Mouse (Mus musculus) kidney, postnatal 14 days (tissue): ENCODE results near the gene St6galnac1.
"Not testable (repeated sequence)": the region's sequence is repeated elsewhere in the genome, so short reads cannot be mapped to it uniquely, and the experiment has no call there.

Experiments used
- DNase-seq: peaks from one replicate; pipeline ENCODE4 v3.0.0; 2022; ENCODE audit warnings: mixed read lengths

Gene St6galnac1

DNA sequence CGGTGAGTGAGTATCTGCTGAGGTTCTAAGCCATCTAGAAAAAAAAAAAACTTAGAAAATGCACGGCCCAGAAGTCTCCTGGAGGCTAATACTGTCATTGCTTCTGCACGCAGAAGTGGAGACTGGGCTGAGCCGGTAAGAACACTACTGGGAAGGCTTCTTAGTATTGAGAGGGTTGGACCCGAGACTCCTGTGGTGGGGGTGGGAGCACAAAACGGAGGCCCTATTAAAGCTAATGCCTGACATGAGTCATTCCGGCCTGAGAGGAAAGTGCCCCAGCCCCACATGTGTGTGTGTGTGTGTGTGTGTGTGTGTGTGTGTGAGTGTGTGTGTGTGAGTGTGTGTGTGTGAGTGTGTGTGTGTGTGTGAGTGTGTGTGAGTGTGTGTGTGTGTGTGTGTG, 31.8 kb upstream of the St6galnac1 start:
- DNase-seq, result no peak

DNA sequence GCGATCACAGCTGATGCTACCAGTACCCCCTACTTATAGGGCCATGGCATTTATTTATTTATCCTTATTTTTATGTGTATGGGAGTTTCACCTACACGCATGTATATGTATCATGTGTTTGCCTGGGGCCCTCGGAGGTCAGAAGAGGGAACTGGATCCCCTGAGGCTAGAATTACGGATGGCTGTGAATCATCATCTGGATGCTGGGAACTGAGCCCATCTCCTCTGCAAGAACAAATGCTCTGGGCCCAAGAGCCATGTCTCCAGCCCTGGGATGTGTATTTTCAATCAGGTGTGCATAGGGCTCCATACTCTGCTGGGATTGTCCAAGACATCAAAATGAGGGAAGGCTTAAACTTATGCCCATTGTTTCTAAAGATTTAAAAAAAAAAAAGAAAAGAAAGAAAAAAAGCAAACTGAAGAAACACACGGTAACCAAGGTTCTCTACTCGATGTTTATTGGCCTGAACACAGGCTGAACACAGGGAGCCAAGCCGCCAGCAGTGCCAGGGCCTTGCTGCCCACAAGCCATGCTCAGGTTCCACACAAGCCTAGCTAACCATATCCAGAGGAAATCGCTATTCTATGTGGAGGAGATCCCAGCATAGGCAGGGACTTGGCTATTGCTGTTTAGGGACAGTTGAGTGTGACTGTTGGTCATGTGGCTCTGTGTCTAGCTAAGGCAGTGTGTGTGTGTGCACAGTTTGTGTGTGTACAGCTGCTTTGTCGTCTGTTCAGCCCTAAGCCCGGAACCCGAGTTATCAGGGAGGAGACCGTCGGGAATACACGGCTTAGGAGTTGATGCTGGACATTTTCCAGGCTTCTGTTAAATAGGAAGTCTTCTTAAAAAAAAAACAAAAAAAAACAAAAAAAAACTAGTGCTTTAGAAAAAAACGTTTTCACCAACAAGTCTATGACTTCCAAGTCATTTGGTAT, 31.1 kb upstream of the St6galnac1 start:
- no peak for DNase-seq

DNA sequence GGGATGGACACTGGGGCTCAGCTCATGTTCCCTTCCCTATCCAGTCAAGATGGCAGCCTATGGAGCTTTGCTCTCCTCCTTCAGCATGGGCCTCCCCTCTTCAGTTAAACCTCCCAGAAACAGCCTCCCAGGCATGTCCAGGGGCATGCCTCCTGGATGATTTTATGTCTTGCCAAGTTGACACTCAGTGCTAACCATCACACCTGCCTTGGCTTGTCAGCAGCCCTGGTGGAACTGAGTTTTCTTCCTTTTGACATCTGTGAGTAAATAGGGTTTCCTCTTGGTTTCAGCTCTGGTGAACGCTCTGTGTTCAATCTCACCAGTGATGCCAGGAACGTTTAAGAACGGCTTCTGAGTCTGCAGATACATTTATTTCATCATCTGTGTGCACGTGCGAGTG, 27.4 kb upstream of the St6galnac1 start:
- DNase-seq, result no peak

DNA sequence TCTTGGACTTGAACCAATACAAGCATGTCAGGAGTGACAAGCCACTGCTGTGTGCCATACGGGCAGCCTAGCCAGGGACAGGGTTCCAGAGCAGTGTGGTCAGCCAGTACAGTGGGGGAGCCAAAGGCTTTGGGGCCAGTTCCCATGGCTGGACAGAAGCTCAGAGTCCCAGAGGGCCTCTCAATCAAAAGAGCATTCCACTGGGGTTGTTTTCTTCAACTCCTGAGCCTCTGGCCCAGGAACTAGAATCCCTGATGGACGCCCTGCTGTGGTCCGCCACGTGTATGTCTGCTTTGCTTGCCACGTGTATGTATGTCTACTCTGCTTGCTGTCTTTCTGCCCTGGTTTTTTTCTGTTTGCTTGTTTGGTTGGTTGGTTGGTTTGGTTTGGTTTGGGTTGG, 25.8 kb upstream of the St6galnac1 start:
- DNase-seq, result no peak

DNA sequence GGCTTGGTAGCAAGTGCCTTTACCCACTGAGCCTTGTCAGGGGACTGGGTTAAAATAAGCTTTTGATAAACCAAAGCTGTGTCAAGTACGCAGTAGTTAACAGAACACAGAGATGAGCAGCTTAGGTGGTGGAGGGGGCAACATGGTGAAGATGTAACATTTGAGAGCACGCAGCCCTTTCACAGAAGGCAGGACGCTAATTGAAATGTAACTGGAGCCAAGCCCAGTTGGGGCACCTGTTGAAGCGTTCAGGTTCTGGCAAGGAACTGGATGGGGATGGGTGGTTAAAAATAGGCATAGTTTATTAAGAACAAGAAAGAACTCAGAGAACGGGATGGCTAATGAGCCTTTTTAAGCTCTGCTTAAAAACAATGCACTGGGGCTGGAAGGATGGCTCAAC, 24.1 kb upstream of the St6galnac1 start:
- DNase-seq, result no peak

DNA sequence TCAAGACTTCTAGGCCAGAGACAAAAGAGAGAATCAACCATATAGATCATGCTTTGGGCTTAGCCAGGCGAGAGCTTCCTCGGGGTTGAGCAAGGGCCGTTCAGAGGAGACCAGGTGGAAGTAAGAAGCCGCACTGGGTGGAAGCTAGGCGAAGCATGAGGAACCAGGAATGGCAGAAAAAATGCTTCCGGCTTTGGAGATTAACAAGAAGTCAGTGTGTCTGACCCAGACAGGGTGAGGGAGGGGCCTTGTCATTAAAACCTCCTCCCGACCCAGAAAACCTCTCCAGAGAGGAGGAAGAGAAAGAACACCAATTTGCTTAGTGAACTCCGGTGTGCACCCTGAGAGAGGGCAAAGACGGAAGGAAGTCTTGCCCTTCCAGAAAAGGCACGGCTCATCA, 8.9 kb upstream of the St6galnac1 start:
- no peak for DNase-seq

DNA sequence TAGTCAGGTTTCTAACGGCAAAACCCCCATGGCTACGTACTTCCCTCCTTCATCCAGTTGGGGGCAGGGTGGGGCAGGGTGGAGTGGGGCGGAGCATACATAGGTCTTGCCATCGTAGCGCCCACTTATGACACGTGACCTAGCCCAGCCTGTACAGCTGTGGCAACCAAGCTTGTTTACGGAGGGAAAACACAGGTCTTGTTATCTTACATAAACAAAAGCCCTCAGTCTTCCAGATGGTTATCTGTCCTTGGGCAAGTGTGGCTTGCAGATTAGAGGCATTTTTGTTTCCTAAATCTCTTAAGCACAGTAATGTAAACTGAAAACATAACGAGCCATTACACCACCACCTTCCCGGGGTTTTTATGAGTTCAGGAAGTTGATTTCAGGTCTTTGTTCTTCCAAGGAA, 7.4 kb upstream of the St6galnac1 start:
- DNase-seq, result no peak

DNA sequence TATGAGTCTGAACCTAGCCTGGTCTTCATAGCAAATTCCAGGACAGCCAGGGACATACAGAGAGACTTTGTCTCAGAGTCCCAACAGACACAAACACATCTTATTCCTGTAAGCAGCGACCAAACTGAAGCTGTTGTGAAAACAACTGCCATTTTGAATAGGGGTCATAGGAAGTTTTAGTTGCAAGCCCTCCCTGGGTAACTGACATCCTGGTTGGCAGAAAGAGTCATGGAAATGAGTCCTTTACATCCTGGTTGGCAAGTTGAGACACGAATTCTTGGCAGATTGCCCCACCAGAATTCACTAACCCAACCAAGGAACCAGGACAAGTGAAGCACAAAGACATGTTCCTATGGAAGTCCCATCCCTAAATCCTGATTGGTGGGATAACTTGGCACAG, 2.1 kb downstream of the St6galnac1 start:
- DNase-seq, result no peak

DNA sequence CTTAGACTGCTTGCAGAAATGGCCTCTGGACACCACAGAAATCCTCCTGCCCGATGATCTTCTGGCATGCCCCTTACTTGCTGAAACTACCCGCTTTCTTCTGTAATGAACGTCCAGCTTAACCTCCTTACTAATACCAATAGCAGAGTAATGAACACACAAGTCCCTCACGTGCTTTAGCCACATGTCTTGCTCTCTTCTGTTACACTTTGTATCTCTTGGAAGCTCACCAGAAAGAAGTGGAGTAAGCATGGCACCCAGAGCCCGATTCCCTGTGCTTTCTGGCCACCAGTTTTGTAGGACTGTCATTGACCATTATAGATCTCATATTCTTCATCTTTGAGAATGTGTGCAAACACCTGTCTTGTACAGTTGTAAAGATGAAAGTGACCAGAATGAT, 5.4 kb downstream of the St6galnac1 start:
- DNase-seq, result no peak

DNA sequence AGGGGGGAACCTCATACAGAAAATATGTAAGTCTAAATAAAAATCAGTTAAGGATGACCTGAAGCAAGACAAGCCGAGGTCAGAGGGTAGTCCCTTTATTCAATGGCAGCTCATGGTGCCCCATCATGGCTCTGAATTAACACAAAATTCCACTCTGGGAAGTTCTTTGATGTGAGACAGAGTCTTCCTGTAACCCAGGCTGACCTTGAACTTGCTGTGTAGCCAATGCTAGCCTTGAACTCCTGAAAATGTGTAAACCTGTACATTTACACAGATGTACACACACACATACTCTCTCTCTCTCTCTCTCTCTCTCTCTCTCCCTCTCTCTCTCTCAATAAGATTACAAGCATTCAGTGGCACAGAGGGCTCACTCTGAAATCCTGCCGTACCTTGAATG, 10.4 kb downstream of the St6galnac1 start:
- DNase-seq, result no peak

DNA sequence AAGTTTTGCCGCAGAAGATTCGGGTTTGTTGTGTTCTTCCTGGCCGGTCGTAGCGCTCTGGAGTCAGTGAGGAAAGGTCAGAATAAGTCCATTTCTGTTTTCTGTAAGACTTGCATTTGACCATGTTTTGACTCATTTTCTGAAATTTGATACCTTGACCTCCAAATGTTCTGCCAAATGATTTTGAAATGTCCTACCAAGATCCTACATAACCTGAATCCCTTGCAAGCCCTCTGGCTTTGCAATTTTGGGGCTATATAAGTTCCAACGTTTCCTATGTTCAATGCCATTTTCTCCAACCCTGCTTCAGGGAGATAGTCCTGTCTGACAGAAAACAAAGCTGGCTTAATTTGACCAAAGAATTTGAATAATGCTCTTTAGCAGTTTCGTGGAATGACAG, 11.0 kb downstream of the St6galnac1 start:
- DNase-seq, result no peak

DNA sequence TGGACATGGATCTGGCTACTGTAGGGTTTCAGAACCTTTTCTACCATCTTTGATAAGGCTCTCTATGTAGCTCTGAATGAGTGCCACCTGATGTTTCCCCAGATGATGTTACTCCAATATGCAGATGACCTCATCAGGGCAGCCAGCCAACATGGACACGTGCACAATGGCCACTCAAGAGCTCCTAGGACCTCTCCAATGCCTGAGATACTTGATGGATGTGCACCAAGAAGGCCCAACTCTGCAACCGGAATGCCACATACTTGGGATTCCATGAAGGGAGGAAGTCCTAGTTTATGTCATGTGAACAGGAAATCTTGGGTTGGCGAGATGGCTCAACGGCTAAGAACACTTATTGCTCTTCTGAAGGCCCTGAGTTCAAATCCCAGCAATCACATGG, 20.1 kb downstream of the St6galnac1 start:
- DNase-seq, result no peak

DNA sequence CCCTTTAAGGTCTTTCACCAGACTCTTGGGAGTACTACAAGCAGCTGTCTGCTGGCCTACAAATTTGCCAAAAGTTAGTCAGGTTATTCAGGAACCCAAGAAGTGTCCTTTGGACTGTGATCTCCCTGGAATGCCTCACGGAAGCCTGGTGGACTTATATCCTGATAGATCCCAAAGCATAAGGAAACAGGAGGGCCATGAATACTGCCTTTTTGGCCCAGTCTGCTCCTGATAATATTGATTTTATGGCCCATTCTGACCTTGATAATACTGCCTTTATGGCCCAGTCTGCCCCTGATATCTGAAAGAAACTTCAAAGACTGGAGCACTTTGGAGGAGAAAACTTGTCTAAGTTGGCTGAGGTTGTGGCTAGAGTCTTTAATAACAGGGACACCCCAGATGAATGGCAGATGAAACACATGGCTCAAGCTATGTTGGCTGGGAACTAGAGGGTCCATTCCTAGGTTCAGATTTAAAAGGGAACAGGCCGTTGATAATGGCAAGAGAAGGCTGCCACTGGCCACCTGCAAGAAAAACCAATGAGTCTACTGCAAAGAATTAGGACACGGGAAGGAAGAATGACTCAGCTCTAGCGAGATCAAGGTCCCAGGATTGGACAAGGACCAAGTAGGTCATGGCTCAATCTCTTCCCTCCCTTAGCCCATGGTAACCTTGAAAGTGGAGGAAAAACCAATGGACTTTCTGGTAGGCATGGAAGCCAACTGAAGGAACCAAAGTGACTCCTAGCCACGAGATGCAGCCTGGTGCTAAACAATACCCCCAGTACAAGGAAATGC, 21.4 kb downstream of the St6galnac1 start:
- DNase-seq, result no peak

DNA sequence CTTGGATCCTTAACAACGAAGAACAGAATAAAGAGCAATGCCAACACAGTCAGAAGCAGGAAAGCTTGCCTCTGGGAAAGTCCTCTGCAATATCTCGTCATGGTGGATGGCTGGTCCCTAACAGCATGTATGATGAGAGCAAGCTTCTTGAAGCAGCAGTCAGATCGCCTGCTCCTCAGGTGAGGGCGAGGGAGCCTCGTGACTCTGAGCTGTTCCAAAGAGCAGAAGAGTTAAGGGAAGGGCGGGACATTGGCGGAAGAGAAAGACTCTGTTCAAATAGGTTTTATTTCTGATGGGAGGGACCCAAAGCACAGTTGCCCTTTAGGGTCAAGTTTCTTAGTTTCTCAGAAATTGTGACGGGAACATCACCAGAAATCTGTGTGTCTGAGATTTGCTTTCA, 25.6 kb downstream of the St6galnac1 start:
- no peak for DNase-seq

DNA sequence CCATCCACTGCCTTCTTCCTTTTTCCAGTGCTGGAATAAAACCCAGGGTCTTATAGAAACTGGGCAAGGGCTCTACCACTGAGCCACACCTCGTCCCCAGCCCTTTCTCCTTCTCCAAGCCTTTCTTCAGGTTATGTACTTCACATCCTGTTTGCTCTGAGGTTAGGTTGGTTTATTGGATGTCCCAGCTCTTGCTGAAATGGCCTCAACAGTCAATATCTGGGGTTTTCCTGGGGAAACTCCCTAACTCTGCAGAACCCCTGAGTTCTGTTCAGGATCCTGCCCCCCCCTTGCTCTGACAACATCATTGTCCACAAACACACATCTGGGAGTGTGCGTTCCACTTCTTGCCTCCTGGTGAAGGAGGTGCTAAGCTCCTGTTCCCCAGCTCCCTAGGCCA, 26.6 kb downstream of the St6galnac1 start:
- DNase-seq, result not testable (repeated sequence)

DNA sequence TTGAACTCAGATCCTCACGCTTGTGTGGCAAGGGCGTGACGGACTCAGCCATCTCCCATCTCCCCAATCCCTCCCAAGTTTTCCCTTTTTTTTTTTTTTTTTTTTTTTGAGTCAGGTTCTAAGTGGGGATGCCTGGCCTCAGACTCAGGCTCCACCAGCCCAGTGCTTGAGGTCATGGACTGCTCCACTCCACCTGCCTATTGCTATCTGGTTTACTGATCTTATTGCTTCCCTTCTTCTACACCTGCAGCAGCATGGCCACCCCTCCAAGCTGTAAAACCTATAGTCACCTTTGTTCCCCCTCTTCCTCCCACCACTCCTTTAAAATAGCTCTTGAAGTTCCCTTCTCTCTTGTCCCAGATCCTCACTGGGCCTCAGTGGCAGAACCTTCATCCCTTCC, 28.5 kb downstream of the St6galnac1 start:
- DNase-seq, result not testable (repeated sequence)

DNA sequence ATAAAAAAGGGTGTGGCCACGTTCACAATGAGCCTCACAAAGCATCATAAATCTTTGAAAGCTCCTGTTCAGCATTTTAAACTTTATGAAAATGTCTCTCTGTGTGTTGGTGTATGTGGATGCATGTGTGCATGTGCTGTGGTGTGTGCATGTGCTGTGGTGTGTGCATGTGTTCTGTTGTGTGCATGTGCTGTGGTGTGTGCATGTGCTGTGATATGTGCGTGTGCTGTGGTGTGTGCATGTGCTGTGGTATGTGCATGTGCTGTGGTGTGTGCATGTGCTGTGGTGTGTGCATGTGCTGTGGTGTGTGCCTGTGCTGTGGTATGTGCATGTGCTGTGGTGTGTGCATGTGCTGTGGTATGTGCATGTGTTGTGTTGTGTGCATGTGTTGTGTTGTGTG, 29.9 kb downstream of the St6galnac1 start:
- not testable (repeated sequence) for DNase-seq

DNA sequence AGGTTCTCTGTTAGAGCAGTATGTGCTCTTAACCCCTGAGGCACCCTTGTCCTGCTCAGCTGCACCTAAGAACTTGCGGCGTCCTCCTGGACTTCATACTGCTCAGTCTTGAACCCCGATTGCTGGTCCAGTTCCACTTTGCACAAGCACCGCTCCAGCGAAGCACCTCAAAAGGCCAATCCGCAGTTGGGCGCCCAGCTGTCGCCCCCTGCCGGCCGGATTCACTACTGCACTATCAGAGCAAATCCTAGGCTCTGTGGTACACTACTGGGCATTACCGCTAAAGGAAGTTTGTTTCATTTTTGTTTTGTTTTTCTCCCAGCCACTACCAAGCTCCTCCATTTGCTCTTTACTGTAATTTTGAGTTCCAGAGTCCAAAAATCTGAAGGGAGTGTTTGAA, 36.9 kb downstream of the St6galnac1 start:
- DNase-seq, result no peak

DNA sequence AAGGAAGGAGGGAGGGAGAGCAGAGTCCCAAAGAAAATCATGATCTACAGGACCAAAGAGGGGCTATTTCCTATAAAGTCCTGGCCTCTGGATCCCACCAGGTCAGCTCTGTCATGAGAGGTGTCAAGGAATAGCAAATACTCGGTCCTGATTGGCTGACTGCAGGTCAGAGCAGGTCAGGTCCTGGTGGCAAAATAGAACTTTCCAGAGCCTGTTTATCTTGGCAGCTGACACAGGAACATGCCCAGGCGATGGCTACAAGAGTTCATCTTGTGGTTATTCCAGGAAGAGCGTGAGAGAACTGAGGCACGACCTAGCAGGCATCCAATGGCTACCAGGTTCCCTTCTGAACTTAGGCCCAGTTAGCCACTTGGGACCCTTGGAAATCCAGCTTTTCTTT, 42.8 kb downstream of the St6galnac1 start:
- DNase-seq, result no peak

DNA sequence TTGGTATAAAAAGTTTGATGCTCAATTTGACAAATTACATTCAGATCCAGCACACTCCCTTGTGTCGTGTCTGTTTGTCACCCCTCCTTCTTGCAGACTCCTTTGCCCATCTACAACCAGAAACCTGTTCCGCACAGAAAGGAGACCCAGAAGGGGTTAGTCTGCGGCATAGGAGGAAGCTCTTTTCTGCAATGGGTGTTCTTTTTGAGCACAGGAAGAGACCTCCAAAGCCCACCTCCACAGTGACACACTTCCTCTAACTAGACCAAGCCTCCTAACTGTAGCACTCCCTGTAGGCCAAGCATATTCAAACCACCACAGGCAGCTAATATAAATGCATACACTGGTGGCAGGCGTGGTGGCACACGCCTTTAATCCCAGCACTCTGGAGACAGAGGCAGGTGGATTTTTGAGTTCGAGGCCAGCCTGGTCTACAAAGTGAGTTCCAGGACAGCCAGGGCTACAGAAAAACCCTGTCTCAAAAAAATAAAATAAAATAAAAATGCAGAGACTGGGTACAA, 44.2 kb downstream of the St6galnac1 start:
- DNase-seq, result not testable (repeated sequence)

DNA sequence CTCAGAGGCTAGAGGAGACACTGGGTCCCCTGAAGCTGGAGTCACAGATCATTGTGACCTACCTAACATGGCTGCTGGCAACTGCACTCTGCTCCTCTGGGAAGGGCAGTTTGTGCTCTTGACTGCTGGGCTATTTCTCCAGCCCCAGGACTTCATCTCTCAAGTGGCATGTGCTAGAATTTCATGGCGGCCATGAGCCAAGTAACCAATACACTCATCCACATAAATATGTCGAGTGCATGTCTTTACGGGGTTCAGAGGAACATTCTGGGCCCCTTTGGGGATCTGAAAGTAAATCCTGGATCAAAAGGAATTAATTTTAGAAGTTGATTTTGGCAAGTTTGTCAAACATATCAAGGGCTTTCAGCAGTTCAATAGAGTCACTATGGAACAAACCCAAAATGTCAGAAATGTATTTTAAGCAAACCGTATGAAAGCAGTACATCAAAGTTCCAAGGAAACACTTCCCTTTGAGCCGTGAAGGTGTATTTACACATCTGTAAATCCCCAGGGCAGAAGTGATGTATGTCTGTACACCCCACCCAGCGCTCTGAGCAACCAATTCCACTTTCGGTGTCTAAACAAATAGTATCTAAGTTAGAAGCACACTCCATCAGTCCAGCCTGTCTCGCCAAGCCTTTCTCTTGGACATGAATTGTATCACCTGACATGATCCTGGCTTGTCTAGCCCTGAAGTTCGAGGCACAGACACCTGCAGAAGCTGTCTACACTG, 45.9 kb downstream of the St6galnac1 start:
- no peak for DNase-seq

DNA sequence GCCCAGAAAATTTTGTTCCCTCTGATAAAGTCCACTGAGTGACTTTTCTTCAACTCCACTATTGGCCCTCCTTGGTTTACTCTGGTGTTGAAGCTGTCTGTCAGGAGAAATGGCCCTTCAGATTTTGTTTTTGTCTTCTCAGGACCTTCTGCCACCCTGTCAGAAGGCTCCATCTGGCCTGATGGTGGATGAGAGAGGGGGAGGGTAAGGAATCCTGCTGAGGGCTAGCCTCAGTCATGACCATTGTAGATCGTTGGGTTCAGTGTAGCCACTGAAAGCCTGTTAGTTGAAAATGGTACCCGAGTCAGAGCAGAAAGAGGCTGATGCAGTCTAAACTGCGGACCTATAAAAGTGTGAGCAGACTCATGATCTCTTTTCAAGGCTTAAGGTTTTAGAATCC, 49.2 kb downstream of the St6galnac1 start:
- no peak for DNase-seq
